Mouse (Mus musculus) gastrocnemius, postnatal 14 days (tissue): ENCODE measurements around the gene Cela1. TPM values are rescaled to one million over a fixed set of nuclear protein-coding genes. Genes with fewer than 3 reads are reported as not detected.

Experiments
- DNase-seq: peaks from one replicate; pipeline ENCODE4 v3.0.0; 2021; ENCODE audit warnings: mixed read lengths
- intact Hi-C: fragments of 180-260 bp; cut with DNase I; formaldehyde crosslinking; loops from one replicate; pipeline ENCODE4 v1.15.1; 2025; ENCODE audit warnings: low total_unique reads
- long read RNA-seq, 2 experiments: library from polyadenylated mRNA; stranded (forward); transcript quantifications; one replicate each; pipeline ENCODE4 v2.0.0; 2021
- total RNA-seq, 2 experiments: library from RNA; stranded (reverse); gene quantifications; 2 replicates each; pipeline ENCODE4 v1.2.3; 2021

Gene Cela1
- total RNA-seq = not detected
- long read RNA-seq, experiment 1 = 0 reads
- long read RNA-seq, experiment 2 = 0 reads

GRCm38 (mm10) chr15:100687430-100687971 is at the start of gene Cela1:
Cela1 (minus strand) TSS chr15:100687921.
- intact Hi-C loops = no loop called here
- no peak for DNase-seq

- intact Hi-C loops = no loop called here
- no peak for DNase-seq
Observed at GRCm38 (mm10) chr15:100735953-100736300, 48.2 kb upstream of the Cela1 start.

GRCm38 (mm10) chr15:100735095-100735952 is 47.6 kb upstream of the Cela1 start:
- DNase-seq = no peak
- intact Hi-C loops = no loop called here

GRCm38 (mm10) chr15:100732580-100732979 is 44.9 kb upstream of the Cela1 start:
- no peak for DNase-seq

GRCm38 (mm10) chr15:100731081-100731480 is 43.4 kb upstream of the Cela1 start:
- intact Hi-C loops = no loop called here
- DNase-seq = no peak

More at GRCm38 (mm10) chr15:100732580-100732979, 44.9 kb upstream of the Cela1 start:
- intact Hi-C loops = no loop called here

- intact Hi-C loops = no loop called here
- peak; percentile 34 for DNase-seq
Observed at GRCm38 (mm10) chr15:100729281-100729985, 41.7 kb upstream of the Cela1 start, which contains the start of gene Galnt6. Galnt6 (minus strand) TSS chr15:100729376.

GRCm38 (mm10) chr15:100728586-100728985 is 40.9 kb upstream of the Cela1 start:
- DNase-seq = no peak
- intact Hi-C loops = no loop called here

- intact Hi-C loops = no loop called here
- DNase-seq = no peak
Observed at GRCm38 (mm10) chr15:100727834-100728233, 40.1 kb upstream of the Cela1 start.

GRCm38 (mm10) chr15:100726721-100727120 is 39.0 kb upstream of the Cela1 start:
- intact Hi-C loops = no loop called here
- DNase-seq = no peak

- no peak for DNase-seq
- intact Hi-C loops = no loop called here
Observed at GRCm38 (mm10) chr15:100723505-100723904, 35.8 kb upstream of the Cela1 start.

GRCm38 (mm10) chr15:100722564-100722963 is 34.8 kb upstream of the Cela1 start:
- intact Hi-C loops = no loop called here
- DNase-seq = no peak

- intact Hi-C loops = no loop called here
- no peak for DNase-seq
Observed at GRCm38 (mm10) chr15:100722026-100722425, 34.3 kb upstream of the Cela1 start.

- intact Hi-C loops = no loop called here
- DNase-seq = no peak
Observed at GRCm38 (mm10) chr15:100721445-100721844, 33.7 kb upstream of the Cela1 start.

- DNase-seq = no peak
- intact Hi-C loops = no loop called here
Observed at GRCm38 (mm10) chr15:100720066-100720465, 32.3 kb upstream of the Cela1 start.

- no peak for DNase-seq
- intact Hi-C loops = no loop called here
Observed at GRCm38 (mm10) chr15:100719217-100719616, 31.5 kb upstream of the Cela1 start.

- intact Hi-C loops = no loop called here
- no peak for DNase-seq
Observed at GRCm38 (mm10) chr15:100718572-100718971, 30.9 kb upstream of the Cela1 start.

GRCm38 (mm10) chr15:100717933-100718332 is 30.2 kb upstream of the Cela1 start:
- intact Hi-C loops = no loop called here
- DNase-seq = no peak

- DNase-seq = no peak
- intact Hi-C loops = no loop called here
Observed at GRCm38 (mm10) chr15:100715399-100715993, 27.8 kb upstream of the Cela1 start.

GRCm38 (mm10) chr15:100714470-100714869 is 26.7 kb upstream of the Cela1 start:
- intact Hi-C loops = no loop called here
- DNase-seq = no peak

GRCm38 (mm10) chr15:100710838-100711237 is 23.1 kb upstream of the Cela1 start:
- intact Hi-C loops = no loop called here
- no peak for DNase-seq
